Mouse (Mus musculus) left cerebral cortex, postnatal 25 days (tissue): ENCODE results near the gene Dpf1. TPM values are rescaled to one million over a fixed set of nuclear protein-coding genes. Genes with fewer than 3 reads are reported as not detected.

Experiments used
- DNase-seq, 2 experiments: peaks; one replicate each; pipeline ENCODE4 v3.0.0; 2022; ENCODE audit warnings: low spot score in 2 of 2, mixed read lengths in 1 of 2
- intact Hi-C: fragments of 180-260 bp; cut with DNase I; formaldehyde crosslinking; loops from one replicate; pipeline ENCODE4 v1.15.1; 2025
- total RNA-seq, 2 experiments: library from RNA; stranded (reverse); gene quantifications; 2 replicates each; pipeline ENCODE4 v1.2.3; 2021

Gene Dpf1
- total RNA-seq, 2 experiments from 2014 or later, result 110 to 115 TPM

- intact Hi-C loops, result no loop called here
- no peak for DNase-seq
Observed at GRCm38 (mm10) chr7:29335841-29336671, 32.3 kb downstream of the Dpf1 start.

DNA sequence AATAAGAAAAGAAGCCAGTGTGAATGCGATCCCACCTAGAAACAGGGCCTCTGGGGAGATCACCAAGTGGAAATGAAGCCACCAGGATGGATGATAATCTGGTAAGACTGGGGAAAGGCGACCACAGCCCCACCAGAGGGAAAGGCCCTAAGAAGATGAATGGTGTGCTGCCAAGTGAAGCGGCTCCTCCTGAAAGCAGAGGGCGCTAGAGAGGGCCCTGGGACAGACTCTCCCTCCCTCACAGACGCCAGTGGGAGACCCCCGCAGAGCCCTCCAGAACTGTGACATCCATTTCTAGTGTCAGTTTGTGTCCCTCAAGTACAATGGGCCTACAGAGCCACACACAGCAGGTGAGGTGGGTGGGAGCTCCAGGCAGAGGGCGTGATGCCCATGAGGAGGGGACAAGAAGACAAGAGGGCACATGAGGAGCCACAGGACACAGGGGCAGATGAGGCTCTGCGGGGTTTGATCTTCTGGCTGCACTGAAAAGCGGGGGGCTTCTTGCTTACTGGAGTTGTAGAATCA is 33.1 kb downstream of the Dpf1 start:
- intact Hi-C loops, result no loop called here
- DNase-seq, result no peak

DNA sequence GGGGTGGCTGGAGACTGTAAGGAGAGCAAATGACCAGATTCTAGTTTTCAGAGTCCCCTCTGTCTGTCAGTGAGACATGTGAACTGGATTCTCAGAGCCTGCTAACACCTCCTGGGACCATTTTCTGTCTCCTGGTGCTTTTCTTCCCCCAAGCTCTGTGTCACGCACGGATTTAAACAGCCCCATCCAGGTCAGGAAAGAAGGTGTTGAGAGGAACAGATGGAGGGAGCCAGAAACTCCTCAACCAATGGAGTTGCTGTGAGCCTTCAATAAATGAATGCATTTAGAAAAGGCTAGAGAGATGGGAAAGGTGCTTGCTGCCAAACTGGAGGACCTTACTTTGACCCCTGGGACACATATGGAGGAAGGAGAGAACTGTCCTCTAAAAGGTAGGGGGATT is 34.0 kb downstream of the Dpf1 start:
- intact Hi-C loops, result no loop called here
- DNase-seq, result peak in 1 of 2 experiments; percentile 50

DNA sequence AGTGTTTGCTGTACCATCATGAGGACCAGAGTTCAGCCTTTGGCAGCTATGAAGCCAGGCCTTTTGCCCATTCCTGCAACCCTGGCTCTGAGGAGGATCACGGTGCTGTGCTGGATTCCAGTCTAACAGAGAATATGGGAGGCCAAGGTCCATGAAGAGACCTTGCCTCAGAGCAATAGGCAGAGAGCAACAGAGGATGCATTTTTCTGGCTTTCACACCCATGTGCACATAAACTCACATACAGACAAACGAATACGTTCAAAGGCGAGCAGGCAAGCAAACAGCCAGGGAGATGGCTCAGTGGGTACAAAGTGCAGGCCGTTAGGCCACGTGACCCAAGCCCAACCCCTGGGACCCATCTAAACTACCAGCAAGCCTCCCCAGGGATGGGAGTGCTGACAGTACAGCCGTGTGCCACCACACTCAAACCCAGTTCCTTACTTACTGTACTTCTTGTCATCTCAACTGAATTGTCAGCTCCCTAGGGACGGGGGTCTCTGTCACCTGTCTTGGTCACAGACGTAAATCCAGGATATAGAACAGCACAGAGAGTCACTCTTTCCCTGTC is 34.7 kb downstream of the Dpf1 start:
- intact Hi-C loops, result no loop called here
- no peak for DNase-seq

DNA sequence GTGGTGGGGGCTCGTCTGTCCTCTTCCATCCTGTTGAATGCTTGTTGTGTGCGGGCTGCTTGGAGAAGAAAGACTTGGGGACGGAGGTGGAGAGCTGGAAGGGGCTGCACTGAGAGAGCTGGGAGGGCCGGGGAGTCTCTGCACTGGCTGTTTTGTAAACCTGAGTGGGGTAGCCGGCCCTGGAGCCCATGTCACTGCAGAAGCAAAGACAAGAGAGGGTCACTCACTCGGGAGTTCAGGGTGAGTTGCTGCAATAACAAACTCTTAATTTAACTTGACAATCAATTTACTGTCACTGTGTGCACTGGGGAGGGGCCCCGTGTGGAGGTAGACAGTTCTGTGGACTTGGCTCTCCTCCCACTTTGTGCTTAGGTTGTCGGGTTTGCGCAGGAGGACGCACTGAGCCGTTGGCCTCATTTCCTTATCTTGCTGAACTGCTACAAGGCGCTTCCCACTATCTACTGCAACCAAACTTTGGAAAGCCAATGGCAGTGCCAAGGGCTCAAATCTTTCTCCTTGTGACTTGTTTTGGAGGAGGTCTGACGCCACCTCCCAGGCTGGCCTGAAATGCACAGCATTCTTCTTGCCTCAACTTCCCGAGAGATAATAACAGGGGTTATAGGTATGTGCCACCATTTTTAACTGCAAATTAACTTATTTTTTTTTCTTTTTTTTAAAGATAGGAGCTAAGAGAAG is 35.4 kb downstream of the Dpf1 start:
- intact Hi-C loops, result no loop called here
- no peak for DNase-seq

- DNase-seq, result no peak
- intact Hi-C loops, result no loop called here
Observed at GRCm38 (mm10) chr7:29340247-29340646, 36.5 kb downstream of the Dpf1 start.

- DNase-seq, result no peak
Observed at GRCm38 (mm10) chr7:29340838-29341237, 37.1 kb downstream of the Dpf1 start.

DNA sequence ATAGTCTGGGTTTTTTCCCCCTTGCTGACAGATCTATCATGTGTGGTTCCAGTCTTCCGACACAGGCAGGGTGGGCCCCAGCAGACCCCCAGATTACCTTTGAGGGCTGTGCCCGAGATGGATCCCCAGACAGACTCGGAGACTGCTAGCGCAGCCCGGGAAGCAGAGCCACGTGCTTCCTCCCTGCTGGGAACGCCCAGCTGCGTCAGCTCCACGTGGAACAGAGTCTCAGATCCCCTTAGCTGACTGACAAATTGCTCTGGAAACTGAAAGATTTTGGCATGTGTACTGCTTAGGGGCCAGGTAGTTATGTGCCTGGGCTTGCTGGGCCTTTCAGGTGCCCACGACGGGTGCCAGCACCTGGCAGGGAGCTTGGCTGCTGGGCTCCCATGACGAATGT is 38.0 kb downstream of the Dpf1 start:
- DNase-seq, result no peak
- intact Hi-C loops, result no loop called here

More at GRCm38 (mm10) chr7:29340838-29341237, 37.1 kb downstream of the Dpf1 start:
- intact Hi-C loops, result no loop called here

DNA sequence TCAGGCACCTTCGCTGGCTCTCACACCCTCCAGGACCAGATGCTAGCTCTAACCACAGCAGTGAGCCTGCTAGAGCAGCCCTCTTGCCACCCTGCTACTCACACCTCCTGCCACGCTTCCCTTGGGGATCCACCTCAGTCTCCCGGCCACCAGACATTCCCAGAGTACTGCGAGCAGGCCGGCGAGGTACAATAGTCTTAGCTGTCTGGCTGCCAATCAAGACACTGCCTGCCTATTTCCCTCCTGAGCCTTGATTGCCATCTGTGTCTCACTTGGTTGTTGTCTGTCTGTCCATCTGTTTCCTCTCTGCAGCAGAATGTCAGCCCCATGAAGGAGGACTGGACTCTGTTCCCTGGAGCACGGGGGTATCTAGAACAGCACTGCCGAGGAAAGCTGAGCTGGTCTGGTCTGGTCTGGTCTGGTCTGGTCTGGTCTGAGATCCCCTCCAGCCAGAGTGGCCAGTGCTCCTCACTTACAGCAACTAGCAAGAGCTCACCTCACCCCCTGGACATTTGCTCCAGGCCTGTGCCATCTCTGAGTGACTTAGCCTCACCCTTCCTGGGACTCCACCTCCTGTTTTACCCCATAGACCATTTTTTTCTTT is 38.8 kb downstream of the Dpf1 start:
- no peak for DNase-seq
- intact Hi-C loops, result no loop called here

- intact Hi-C loops, result no loop called here
- DNase-seq, result no peak
Observed at GRCm38 (mm10) chr7:29343746-29344145, 40.0 kb downstream of the Dpf1 start.

DNA sequence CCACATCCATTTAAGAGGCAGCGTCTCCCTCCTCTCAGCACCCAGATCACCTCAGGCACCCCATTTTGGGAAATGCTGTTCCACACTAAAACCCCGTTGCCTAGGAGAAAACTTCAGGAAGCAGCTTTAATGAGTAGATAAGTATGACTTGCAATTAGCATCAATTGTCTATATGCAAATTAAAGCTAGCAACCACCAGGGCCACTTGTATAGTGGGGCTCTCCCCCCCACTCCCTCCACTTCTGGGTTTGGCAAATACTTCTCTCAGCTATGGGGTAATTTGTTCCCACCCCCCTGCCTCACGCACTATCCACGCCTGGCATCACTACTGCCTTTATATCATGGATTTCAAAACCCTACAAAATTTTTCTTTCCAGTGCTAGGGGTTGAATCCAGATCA is 41.8 kb downstream of the Dpf1 start:
- DNase-seq, result no peak
- intact Hi-C loops, result no loop called here

- intact Hi-C loops, result no loop called here
- peak in 1 of 2 experiments; percentile 59 for DNase-seq
Observed at GRCm38 (mm10) chr7:29346212-29346611, 42.5 kb downstream of the Dpf1 start.

DNA sequence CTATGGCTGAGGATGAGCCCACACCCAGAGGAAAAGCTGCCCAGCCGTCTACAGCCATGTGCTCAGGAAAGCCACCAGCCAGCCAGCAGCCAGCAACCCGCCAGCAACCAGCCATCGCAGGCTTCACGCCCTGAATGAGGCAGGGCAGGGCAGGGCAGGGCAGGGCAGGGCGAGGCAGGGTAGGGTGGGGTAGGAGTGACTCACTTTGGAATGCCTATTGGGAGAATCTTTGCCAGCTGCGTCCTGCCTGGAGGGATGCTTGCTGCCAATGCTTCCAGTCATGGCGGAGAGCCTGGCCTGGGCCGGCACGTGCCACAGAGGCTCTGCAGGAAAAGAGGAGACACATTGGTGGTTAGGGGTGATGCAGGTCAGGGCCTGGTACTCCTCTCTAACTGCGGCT is 46.7 kb downstream of the Dpf1 start:
- intact Hi-C loops, result no loop called here
- no peak for DNase-seq

DNA sequence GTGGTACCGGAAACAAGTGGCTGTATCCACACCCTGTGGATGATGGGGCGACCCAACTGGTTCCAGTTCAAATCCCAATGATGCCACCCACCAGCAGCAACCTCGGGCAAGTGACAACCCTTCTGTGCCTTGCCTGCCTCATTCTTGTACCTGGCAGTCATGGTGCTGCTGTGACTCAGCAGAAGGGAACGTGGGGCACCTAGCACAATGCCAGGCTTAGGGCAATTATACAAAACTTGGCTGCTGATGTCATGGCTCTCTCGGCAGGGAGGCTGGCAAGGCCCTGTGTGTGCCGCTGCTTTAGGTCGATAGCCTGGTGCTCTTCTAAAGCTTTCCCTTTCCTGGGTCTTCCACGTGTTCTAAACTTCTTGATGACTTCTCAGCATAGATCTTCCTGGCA is 48.5 kb downstream of the Dpf1 start:
- no peak for DNase-seq
- intact Hi-C loops, result no loop called here

DNA sequence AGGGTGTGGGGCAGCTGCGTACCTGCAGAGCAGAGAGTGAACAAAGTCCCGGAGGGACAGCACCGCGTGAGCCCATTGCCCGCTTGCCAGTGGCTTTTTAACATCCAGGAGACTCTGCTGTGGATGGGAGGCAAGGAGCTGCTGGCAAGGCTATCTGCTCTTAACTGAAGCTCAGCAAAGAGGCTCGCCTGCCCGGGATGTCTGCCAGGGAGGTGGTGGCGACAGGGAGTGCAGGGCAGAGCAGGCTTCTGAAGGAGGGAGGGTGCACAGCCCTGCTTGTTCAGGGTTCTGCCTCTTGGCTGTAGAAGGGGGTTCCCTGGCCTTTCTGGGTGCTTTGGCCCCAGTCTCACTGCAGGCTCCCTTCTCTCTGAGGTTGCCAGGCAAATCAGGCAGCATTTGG is 50.4 kb downstream of the Dpf1 start:
- peak in 1 of 2 experiments; percentile 57 for DNase-seq
- intact Hi-C loops, result no loop called here

DNA sequence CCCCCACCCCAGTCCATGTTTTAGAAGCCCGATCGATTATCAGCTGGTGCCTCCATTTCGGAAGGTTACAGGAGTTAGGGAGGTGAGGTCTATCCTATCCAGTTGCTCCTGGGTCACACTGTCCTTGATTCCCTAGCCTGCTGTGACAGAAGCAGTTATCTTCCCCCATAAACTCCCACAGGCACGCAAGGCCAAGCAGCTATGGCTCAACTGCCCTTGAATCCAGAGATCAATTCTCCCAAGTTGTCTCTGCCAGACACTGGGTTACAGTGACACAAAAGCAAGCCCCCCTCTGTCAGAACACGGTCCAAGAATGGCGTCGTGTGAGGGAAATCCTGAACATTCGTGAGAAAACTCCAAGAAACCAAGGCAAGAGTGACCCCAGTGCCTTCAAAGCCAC is 51.7 kb downstream of the Dpf1 start:
- intact Hi-C loops, result no loop called here
- DNase-seq, result no peak

GRCm38 (mm10) chr7:29361497-29361896 is 57.7 kb downstream of the Dpf1 start:
- intact Hi-C loops, result loop anchor here (5.0 kb wide), 2 partner anchors 119 to 179 kb away; partner anchors contain the start of gene Psmd8
- peak in 1 of 2 experiments; percentile 40 for DNase-seq

- intact Hi-C loops, result loop anchor here (2.0 to 5.0 kb wide), 3 partner anchors 57 to 182 kb away; partner anchors contain the start of gene Psmd8
- peak; percentile 64 to 76 for DNase-seq
Observed at GRCm38 (mm10) chr7:29364052-29364451, 60.3 kb downstream of the Dpf1 start.

DNA sequence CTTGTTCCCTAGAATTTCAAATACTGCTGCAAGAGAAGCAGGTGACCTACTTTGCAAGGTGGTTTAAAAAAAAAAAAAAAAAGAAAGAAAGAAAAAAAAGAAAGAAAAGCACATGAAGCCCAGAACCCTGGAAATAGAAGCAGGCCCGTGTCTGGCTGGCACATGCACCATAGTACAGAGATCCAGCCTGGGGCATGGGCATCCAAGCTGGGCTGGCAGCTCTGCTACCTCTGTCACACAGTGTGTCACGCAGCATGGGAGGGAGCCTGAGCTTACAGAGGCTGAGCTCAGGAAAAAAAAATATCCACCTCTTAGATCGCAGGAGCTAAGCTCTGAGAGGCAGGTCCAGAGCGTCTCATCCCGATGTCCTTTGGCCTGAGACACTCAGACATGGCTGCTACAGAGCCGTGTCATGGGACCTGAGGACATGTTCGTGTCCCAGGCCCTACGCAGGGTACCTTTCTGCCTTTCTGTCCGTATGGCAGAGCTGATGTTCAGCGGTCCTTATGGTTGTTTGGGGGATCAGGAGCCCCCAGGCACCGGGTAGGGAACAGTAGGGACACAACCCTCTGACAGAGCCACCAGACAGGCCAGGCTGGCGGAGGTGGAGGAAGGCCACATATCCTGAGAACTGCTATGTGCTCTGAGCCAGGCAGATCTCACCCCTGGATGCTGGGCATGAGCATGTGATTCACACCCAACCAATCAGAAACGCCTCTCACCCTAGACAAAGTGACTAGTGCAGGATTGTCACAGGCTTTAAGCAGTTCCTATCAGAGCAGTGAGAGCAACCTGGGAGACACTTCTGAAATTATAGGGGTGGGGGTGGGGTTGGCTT is 63.6 kb downstream of the Dpf1 start:
- peak; percentile 39 to 78 for DNase-seq
- intact Hi-C loops, result no loop called here
